Mouse (Mus musculus) heart, adult 8-10 months (tissue): ENCODE measurements around the gene Ccndbp1. TPM values are rescaled to one million over a fixed set of nuclear protein-coding genes. Genes with fewer than 3 reads are reported as not detected.
"Not testable (repeated sequence)": the region's sequence is repeated elsewhere in the genome, so short reads cannot be mapped to it uniquely, and the experiment has no call there.

ENCODE experiments used
- DNase-seq: peaks from one replicate; pipeline ENCODE4 v3.0.0; 2022; ENCODE audit warnings: low spot score
- total RNA-seq, 4 experiments: library from RNA; stranded (reverse); gene quantifications; 2 replicates each; pipeline ENCODE4 v1.2.4; 2022

Ccndbp1 gene
- 10 to 100 TPM; 27.6 to 30.7 (median 29.5) TPM for total RNA-seq

GRCm38 (mm10) chr2:121007925-121008663 is at the start of gene Ccndbp1:
Ccndbp1 (plus strand) TSS chr2:121008403.
- DNase-seq = peak; percentile 92

- no peak for DNase-seq
Observed at GRCm38 (mm10) chr2:120959363-120959762, 48.8 kb upstream of the Ccndbp1 start.

GRCm38 (mm10) chr2:120959827-120960226 is 48.4 kb upstream of the Ccndbp1 start:
- no peak for DNase-seq

GRCm38 (mm10) chr2:120960261-120960660 is 47.9 kb upstream of the Ccndbp1 start:
- DNase-seq = no peak

- no peak for DNase-seq
Observed at GRCm38 (mm10) chr2:120963110-120963509, 45.1 kb upstream of the Ccndbp1 start.

- no peak for DNase-seq
Observed at GRCm38 (mm10) chr2:120965486-120965885, 42.7 kb upstream of the Ccndbp1 start.

GRCm38 (mm10) chr2:120970045-120970539 is 38.1 kb upstream of the Ccndbp1 start:
- no peak for DNase-seq

GRCm38 (mm10) chr2:120970559-120971080 is 37.6 kb upstream of the Ccndbp1 start, which contains the start of gene Ubr1:
Ubr1 (minus strand) TSS chr2:120970715.
- peak; percentile 89 for DNase-seq

- no peak for DNase-seq
Observed at GRCm38 (mm10) chr2:120971766-120972165, 36.4 kb upstream of the Ccndbp1 start.

- DNase-seq = not testable (repeated sequence)
Observed at GRCm38 (mm10) chr2:120972257-120972656, 35.9 kb upstream of the Ccndbp1 start.

- DNase-seq = no peak
Observed at GRCm38 (mm10) chr2:120972964-120973363, 35.2 kb upstream of the Ccndbp1 start.

- DNase-seq = no peak
Observed at GRCm38 (mm10) chr2:120976308-120976707, 31.9 kb upstream of the Ccndbp1 start.

GRCm38 (mm10) chr2:120976990-120977925 is 30.9 kb upstream of the Ccndbp1 start, which contains the start of gene Tmem62:
Tmem62 (plus strand) TSS chr2:120977017.
- peak; percentile 44 for DNase-seq

GRCm38 (mm10) chr2:120977926-120978692 is 30.1 kb upstream of the Ccndbp1 start:
- DNase-seq = no peak

GRCm38 (mm10) chr2:120978693-120979037 is 29.5 kb upstream of the Ccndbp1 start:
- no peak for DNase-seq

GRCm38 (mm10) chr2:120979819-120980218 is 28.4 kb upstream of the Ccndbp1 start:
- DNase-seq = no peak

GRCm38 (mm10) chr2:120980861-120981260 is 27.3 kb upstream of the Ccndbp1 start:
- no peak for DNase-seq

- no peak for DNase-seq
Observed at GRCm38 (mm10) chr2:120983611-120984010, 24.6 kb upstream of the Ccndbp1 start.

- no peak for DNase-seq
Observed at GRCm38 (mm10) chr2:120985241-120985640, 23.0 kb upstream of the Ccndbp1 start.

GRCm38 (mm10) chr2:120991196-120991595 is 17.0 kb upstream of the Ccndbp1 start:
- DNase-seq = no peak

- not testable (repeated sequence) for DNase-seq
Observed at GRCm38 (mm10) chr2:120996607-120997006, 11.6 kb upstream of the Ccndbp1 start.
